Mouse (Mus musculus): Measurements from ENCODE around the gene Rmnd5a. TPM values are rescaled to one million over a fixed set of nuclear protein-coding genes. Genes with fewer than 3 reads are reported as not detected.

Gene Rmnd5a
- total RNA-seq, 2 experiments from 2014 or later, result 51.5 to 129 TPM

- no peak for ATAC-seq (replicated peaks; ENCODE audit: low FRiP score, poor library complexity, severe bottlenecking)
These were observed 65.5 kb downstream of the Rmnd5a start for GRCm38 (mm10) chr6:71374921-71375320.

DNA sequence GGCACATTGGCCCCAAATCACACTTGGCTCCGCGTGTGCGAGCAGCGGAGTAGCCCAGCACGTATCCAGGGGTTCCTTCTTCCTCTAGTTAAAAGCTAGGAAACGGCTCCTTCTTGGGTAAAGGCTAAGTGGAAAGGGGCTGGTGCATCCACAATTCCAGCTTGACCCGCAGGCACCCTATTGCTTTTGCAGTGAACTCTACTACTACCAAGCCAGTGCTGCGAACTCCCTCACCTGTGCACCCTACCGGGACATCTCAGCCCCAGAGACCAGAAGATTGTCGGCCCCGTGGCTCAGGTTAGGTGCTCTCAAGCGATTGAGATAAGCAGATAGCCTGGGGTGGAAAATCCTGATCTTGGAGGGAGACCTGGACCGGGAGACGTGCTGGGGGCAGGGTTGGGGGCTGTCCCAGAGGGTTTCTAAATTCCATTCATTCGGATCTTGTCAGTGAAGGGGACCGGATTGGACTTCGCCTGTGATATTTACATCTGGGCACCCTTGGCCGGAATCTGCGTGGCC lies 66.1 kb downstream of the Rmnd5a start:
- ATAC-seq (replicated peaks; ENCODE audit: low FRiP score, poor library complexity, severe bottlenecking), result no peak

DNA sequence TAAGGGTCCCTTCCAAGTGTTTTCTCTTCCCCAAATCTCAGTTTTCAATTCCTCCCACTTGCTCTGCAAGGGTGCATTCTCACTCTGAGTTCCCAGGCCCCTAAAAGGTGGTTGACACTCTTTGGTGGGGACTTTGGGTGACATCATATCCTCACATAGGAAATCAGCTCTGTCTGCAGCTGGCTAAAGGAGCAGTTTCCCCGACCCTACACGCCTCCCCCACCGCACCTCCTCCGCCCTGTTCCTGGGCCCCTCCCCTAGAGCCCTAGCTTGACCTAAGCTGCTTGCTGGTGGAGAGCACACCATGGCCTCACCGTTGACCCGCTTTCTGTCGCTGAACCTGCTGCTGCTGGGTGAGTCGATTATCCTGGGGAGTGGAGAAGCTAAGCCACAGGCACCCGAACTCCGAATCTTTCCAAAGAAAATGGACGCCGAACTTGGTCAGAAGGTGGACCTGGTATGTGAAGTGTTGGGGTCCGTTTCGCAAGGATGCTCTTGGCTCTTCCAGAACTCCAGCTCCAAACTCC lies 67.1 kb downstream of the Rmnd5a start, which contains the start of gene Cd8a:
Gene Cd8a, plus strand, starts transcription at position 179 of the 527 bp plus-strand sequence.
- no peak for ATAC-seq (replicated peaks; ENCODE audit: low FRiP score, poor library complexity, severe bottlenecking)

DNA sequence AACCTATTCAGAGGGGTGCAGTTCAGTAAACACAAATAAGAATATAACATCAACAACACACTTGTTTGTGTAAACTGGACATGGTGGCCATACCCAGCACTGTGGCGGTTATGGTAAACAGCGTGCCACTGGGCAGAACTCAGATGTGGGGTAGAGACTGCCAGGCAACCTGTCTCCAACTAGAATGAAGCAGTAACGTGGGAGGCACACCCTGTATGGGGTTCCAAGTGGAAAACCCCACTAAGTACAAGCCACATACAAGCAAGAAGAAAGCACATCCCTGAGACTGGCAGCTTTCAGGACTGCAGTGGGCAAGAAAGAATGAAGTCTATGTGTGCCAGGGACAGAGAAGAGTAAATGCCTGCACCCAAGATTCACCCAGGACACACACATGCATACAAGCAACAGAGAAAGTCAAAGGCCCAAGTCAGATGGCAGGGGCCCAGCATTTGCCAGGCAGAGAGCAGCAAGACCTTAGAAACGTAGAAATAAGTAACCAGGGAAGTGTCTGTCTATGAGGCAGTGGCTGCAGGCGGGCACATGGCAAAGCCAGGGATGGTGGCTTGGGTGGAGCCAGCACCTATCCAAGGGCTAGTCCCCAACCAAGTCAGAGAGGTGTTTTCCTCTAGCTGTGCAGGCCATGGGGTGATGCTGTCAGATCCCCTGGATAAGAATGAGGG lies 68.3 kb downstream of the Rmnd5a start:
- ATAC-seq (replicated peaks; ENCODE audit: low FRiP score, poor library complexity, severe bottlenecking), result no peak

- ATAC-seq (replicated peaks; ENCODE audit: low FRiP score, poor library complexity, severe bottlenecking), result no peak
These were observed 69.3 kb downstream of the Rmnd5a start for GRCm38 (mm10) chr6:71371085-71371605.

GRCm38 (mm10) chr6:71369416-71369815 lies 71.0 kb downstream of the Rmnd5a start:
- ATAC-seq (replicated peaks; ENCODE audit: low FRiP score, poor library complexity, severe bottlenecking), result no peak

DNA sequence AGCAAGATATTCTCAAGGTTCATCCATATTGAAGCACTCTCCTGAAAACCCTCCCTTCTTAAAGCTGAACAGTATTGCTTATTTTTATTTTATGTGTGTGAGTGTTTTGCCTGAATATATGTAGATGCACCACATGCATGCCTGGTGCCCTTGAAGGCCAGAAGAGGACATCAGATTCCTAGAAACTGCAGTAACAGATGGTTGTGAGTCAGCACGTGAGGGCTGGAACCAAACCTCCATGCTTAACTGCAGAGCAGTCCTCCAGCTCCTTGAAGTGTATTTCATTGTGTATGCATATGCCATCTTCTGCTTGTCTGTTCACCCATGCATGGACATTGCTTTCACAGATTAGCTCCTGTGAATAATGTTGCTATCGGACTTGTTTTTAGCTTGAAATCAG lies 76.4 kb downstream of the Rmnd5a start:
- no peak for ATAC-seq (replicated peaks; ENCODE audit: low FRiP score, poor library complexity, severe bottlenecking)

DNA sequence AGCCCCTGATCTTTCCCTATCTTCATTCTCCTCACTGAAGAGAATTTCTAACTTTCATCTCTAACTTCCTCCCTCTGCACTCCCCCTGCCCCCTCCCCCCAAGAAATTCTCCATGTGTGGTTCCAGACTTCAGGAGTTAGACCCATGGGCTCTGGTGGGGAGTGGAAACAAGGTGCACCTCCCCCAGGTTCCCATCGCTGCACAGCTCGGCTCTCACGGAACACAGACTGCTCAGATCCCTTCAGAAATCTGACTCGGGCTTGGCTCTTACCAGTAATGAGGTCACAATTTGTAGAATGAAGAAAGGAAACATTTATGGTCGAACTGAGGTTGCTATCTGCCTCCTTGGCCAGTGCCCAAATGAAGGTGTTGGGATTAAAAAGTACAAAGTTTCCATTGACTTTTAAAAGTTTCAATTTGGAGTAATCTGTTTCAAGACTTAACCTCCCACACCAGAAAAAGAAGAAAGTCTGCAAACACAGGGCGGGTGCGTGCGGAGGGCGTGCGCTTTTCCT lies 79.2 kb downstream of the Rmnd5a start:
- ATAC-seq (replicated peaks; ENCODE audit: low FRiP score, poor library complexity, severe bottlenecking), result no peak

GRCm38 (mm10) chr6:71360751-71361150 lies 79.7 kb downstream of the Rmnd5a start:
- no peak for ATAC-seq (replicated peaks; ENCODE audit: low FRiP score, poor library complexity, severe bottlenecking)

DNA sequence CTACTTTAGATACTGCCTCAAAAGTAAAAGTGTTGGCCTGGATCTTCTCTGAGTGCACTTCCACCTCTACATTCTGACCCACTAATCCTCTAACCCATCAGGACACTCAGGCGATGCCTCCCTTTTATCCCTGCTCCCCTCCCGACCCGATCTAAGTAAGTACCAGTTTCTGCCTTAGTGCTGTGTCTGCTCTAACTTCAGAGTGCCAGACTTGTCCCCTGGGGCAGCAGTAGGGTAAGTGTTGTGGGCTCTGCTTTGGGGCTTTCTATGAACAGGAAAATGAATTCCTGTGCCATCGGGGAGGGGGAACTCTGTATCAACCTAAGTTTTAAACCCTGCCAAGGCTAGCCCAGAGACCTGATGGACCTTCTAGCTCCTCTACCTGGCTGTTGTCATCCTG lies 80.2 kb downstream of the Rmnd5a start:
- no peak for ATAC-seq (replicated peaks; ENCODE audit: low FRiP score, poor library complexity, severe bottlenecking)

DNA sequence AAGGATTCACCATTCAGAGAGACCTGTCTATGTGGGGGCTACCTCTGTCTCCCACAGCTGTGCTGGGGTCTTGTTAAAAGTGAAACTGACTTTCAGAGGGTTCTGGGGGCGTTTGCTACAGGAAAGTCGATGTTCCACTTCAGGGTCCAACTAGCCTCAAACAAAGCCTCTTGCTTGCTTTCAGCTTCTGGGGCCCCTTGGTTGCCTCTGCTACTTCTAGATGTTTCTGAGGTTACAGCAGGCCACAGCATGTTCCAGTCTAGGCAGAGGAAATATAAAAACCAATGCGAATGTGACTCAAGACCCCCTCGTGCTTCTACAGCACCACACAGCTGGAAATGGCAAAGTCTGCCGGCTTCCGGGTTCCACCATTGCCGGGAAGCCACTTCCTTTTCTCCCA lies 82.9 kb downstream of the Rmnd5a start:
- no peak for ATAC-seq (replicated peaks; ENCODE audit: low FRiP score, poor library complexity, severe bottlenecking)

DNA sequence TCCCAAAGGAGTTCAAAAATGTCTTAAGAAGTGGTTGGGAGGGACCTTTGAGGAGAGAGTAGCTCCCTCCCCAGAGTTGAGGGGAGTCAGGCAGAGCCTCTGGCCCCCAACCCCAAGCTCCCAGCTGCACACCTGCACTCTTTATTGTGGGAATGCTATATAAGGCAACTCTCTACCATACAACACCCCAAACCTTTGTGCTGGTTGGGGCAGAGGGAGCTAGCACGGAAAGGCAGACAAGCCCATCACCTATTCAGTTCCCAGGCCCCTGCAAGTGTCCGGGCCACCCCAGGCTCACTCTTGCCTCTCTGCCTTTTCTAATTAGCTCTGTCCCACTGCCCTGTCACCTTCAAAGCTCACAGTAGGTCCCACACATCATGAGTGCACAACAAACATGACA lies 86.7 kb downstream of the Rmnd5a start:
- ATAC-seq (replicated peaks; ENCODE audit: low FRiP score, poor library complexity, severe bottlenecking), result no peak

GRCm38 (mm10) chr6:71352866-71353427 lies 87.5 kb downstream of the Rmnd5a start:
- ATAC-seq (replicated peaks; ENCODE audit: low FRiP score, poor library complexity, severe bottlenecking), result no peak

DNA sequence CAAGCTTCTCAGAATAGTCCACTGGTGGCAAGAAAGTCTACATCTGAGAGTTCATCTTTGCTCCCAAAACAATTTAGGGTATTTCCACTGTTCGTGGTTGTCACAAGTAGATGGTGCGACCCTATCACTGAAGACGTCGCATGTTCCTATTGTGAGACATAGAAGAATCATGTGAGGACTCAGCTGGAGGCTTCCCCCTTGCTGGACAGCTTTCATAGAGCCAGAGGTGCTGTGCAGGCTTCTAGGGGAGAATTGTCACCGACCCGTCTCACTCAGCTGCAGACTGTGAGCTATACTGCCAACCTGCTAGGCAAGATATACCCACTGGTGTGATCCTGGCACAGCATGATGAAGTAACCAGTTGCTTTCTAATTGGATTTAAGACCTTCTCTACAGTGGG lies 88.2 kb downstream of the Rmnd5a start:
- ATAC-seq (replicated peaks; ENCODE audit: low FRiP score, poor library complexity, severe bottlenecking), result no peak

DNA sequence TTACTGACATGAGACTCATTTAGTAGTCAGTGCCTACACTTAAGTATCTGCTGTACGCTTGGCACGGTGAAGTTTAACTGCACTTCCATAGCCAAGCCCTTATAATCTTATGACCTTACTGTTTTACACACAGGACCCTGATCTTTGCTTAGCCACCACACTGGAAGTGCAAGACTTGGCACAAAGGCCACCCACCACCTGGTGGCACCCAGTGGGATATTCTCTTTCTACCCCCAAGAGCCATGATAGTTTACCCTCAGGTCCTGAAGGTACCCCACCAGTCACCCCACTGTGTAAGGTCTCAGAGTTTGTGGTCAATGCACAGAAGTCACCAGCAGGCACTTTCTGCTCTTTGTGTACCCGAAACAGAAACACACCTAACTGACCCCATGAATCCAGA lies 89.2 kb downstream of the Rmnd5a start:
- ATAC-seq (replicated peaks; ENCODE audit: low FRiP score, poor library complexity, severe bottlenecking), result no peak

- no peak for ATAC-seq (replicated peaks; ENCODE audit: low FRiP score, poor library complexity, severe bottlenecking)
These were observed 92.4 kb downstream of the Rmnd5a start for GRCm38 (mm10) chr6:71348006-71348405.

GRCm38 (mm10) chr6:71341179-71341578 lies 99.3 kb downstream of the Rmnd5a start:
- ATAC-seq (replicated peaks; ENCODE audit: low FRiP score, poor library complexity, severe bottlenecking), result no peak

GRCm38 (mm10) chr6:71339351-71339750 lies 101.1 kb downstream of the Rmnd5a start:
- no peak for ATAC-seq (replicated peaks; ENCODE audit: low FRiP score, poor library complexity, severe bottlenecking)

DNA sequence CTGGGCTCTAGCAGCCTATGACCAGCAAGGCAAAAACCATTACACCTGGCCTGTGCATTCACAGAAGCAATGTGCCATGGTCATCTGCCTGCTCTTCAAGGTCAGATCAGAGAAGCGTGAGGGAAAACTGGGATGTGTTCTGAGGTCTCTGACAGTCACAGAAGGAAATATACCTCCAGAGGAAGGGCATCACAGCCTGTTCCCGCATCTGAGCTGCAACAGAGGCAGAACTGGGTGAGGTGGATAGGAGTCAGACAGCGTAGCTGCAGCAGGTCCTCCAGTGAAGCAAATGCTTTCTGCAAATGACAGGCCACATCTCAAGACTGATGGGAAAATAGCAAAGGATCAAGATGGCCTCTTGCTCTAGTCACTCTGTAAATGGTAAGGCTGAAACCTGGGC lies 101.5 kb downstream of the Rmnd5a start:
- ATAC-seq (replicated peaks; ENCODE audit: low FRiP score, poor library complexity, severe bottlenecking), result no peak
